Mouse (Mus musculus) B cell, adult 62 days (primary cell): ENCODE data around the gene Stag2. TPM values are rescaled to one million over a fixed set of nuclear protein-coding genes. Genes with fewer than 3 reads are reported as not detected.

Experiments
- total RNA-seq: library from RNA; stranded (reverse); gene quantifications from 4 replicates; pipeline ENCODE4 v1.2.4, GENCODE M21; 2023

Stag2 gene
- total RNA-seq: 127 to 140 TPM (median 129 TPM) in 4 replicates

DNA sequence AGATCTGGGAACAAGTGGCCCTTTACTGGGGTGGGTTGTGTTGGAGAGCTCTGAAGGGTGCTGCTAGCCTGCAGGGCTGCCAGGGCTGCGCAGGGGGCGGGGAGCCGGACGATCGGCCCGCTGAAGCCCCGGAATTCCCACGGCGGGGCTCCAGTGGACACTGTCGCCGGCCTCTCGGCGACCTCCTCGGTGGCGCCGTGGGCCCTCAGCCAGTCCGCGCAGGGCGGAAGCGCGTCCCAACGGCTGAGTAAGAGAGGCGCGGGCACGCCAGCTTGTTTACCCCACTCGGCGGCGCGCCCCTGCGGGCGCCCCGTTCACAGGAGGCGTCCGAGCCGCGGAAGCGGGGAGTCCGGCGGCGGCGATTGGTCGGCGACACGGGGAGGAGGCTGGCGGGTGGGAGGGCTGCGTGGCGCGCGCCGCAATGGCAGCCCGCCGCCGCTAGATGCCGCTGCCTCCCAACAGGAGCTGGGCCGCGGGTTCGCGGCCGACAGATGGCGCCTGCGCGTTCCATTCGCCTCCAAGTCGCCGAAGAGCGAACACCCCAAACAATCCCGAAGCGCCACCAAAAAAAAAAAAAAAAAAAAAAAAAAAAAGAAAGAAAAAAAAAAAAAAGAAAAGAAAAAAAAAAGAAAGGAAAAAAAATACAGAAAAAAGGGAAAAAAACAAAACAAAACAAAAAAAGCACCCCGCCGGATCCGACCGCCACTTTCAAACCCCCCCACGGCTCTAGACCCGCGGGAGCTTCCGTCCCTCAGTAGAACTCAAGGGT lies at the start of gene Stag2:
Gene Stag2, plus strand, starts transcription at position 530 of the 769 bp plus-strand sequence.

Other genes starting within 250 kb of the Stag2 start
- gene Thoc2, start 228.6 kb upstream of the Stag2 start, total RNA-seq: 102 to 109 TPM (median 104 TPM) in 4 replicates
- 48.5 to 57.6 TPM (median 55.0 TPM) in 4 replicates for gene Xiap, start 89.6 kb upstream of the Stag2 start, total RNA-seq